Mouse (Mus musculus) erythroid progenitor cell, adult 5-6 weeks (primary cell): ENCODE measurements around the gene Olfr250. TPM values are rescaled to one million over a fixed set of nuclear protein-coding genes. Genes with fewer than 3 reads are reported as not detected.
"Not testable (repeated sequence)": the region's sequence is repeated elsewhere in the genome, so short reads cannot be mapped to it uniquely, and the experiment has no call there.

Experiments used
- ATAC-seq: replicated peaks from 2 replicates; pipeline ENCODE4 v1.8.0; 2016; ENCODE audit warnings: moderate number of reproducible peaks, mild to moderate bottlenecking, moderate TSS enrichment, inconsistent platforms; ENCODE audit not compliant: poor library complexity, low FRiP score, severe bottlenecking
- total RNA-seq, 2 experiments: library from RNA; stranded (forward) in 1 of 2; stranded (reverse) in 1 of 2; fragments of 150-400 nt in 1 of 2; fragments of 186-747, 209-891 nt in 1 of 2; gene quantifications; 2 replicates each; pipeline versions ENCODE4 v1.2.3 to v1.2.4; 2015 to 2017; ENCODE audit warnings: low replicate concordance in 2 of 2

The Olfr250 gene
- total RNA-seq (2015; ENCODE audit: low replicate concordance) (not detected in 2 replicates), total RNA-seq (2017; ENCODE audit: low replicate concordance) (not detected in 2 replicates)

GRCm38 (mm10) chr9:38366596-38366995 is at the start of gene Olfr250:
Gene Olfr250, plus strand, starts transcription at chr9:38366896.
- ATAC-seq: no peak

- ATAC-seq: no peak
These were observed 37.9 kb upstream of the Olfr250 start, which contains the start of gene Olfr25 for GRCm38 (mm10) chr9:38328760-38329159. Gene Olfr25, plus strand, starts transcription at chr9:38329060.

GRCm38 (mm10) chr9:38348111-38348510 is 18.6 kb upstream of the Olfr250 start, which contains the start of gene Olfr898:
Gene Olfr898, plus strand, starts transcription at chr9:38348411.
- ATAC-seq: no peak

- ATAC-seq: no peak
These were observed 10.1 kb downstream of the Olfr250 start, which contains the start of gene Olfr251 for GRCm38 (mm10) chr9:38376786-38377185. Gene Olfr251, plus strand, starts transcription at chr9:38377086.

GRCm38 (mm10) chr9:38401398-38401797 is 34.7 kb downstream of the Olfr250 start, which contains the start of gene Olfr147:
Gene Olfr147, plus strand, starts transcription at chr9:38401698.
- no peak for ATAC-seq

GRCm38 (mm10) chr9:38407502-38407901 is 40.8 kb downstream of the Olfr250 start:
- not testable (repeated sequence) for ATAC-seq

- not testable (repeated sequence) for ATAC-seq
These were observed 46.8 kb downstream of the Olfr250 start for GRCm38 (mm10) chr9:38413502-38413901.

Other genes with a start within 250 kb of the Olfr250 start
- not detected in 2 replicates for gene Olfr890, start 224.4 kb upstream of the Olfr250 start, total RNA-seq (2015; ENCODE audit: low replicate concordance)
- gene Olfr890, start 224.4 kb upstream of the Olfr250 start, total RNA-seq (2017; ENCODE audit: low replicate concordance): not detected in 2 replicates
- not detected in 2 replicates for gene Olfr891, start 186.1 kb upstream of the Olfr250 start, total RNA-seq (2015; ENCODE audit: low replicate concordance)
- not detected in 2 replicates for gene Olfr891, start 186.1 kb upstream of the Olfr250 start, total RNA-seq (2017; ENCODE audit: low replicate concordance)
- gene Olfr893, start 158.5 kb upstream of the Olfr250 start, total RNA-seq (2015; ENCODE audit: low replicate concordance): not detected in 2 replicates
- gene Olfr893, start 158.5 kb upstream of the Olfr250 start, total RNA-seq (2017; ENCODE audit: low replicate concordance): not detected in 2 replicates
- gene Olfr894, start 148.8 kb upstream of the Olfr250 start, total RNA-seq (2015; ENCODE audit: low replicate concordance): not detected in 2 replicates
- not detected in 2 replicates for gene Olfr894, start 148.8 kb upstream of the Olfr250 start, total RNA-seq (2017; ENCODE audit: low replicate concordance)
- gene Olfr143, start 114.1 kb upstream of the Olfr250 start, total RNA-seq (2015; ENCODE audit: low replicate concordance): not detected in 2 replicates
- gene Olfr143, start 114.1 kb upstream of the Olfr250 start, total RNA-seq (2017; ENCODE audit: low replicate concordance): not detected in 2 replicates
- not detected in 2 replicates for gene Olfr895, start 99.0 kb upstream of the Olfr250 start, total RNA-seq (2015; ENCODE audit: low replicate concordance)
- gene Olfr895, start 99.0 kb upstream of the Olfr250 start, total RNA-seq (2017; ENCODE audit: low replicate concordance): not detected in 2 replicates
- gene Olfr896-ps1, start 75.8 kb upstream of the Olfr250 start, total RNA-seq (2015; ENCODE audit: low replicate concordance): not detected in 2 replicates
- not detected in 2 replicates for gene Olfr896-ps1, start 75.8 kb upstream of the Olfr250 start, total RNA-seq (2017; ENCODE audit: low replicate concordance)
- not detected in 2 replicates for gene Olfr25, start 37.8 kb upstream of the Olfr250 start, total RNA-seq (2015; ENCODE audit: low replicate concordance)
- gene Olfr25, start 37.8 kb upstream of the Olfr250 start, total RNA-seq (2017; ENCODE audit: low replicate concordance): 0.39 TPM in 1 of 2 replicates, not detected in the other
- not detected in 2 replicates for gene Olfr898, start 18.5 kb upstream of the Olfr250 start, total RNA-seq (2015; ENCODE audit: low replicate concordance)
- gene Olfr898, start 18.5 kb upstream of the Olfr250 start, total RNA-seq (2017; ENCODE audit: low replicate concordance): not detected in 2 replicates
- gene Olfr251, start 10.2 kb downstream of the Olfr250 start, total RNA-seq (2015; ENCODE audit: low replicate concordance): not detected in 2 replicates
- not detected in 2 replicates for gene Olfr251, start 10.2 kb downstream of the Olfr250 start, total RNA-seq (2017; ENCODE audit: low replicate concordance)
- not detected in 2 replicates for gene Olfr147, start 34.8 kb downstream of the Olfr250 start, total RNA-seq (2015; ENCODE audit: low replicate concordance)
- not detected in 2 replicates for gene Olfr147, start 34.8 kb downstream of the Olfr250 start, total RNA-seq (2017; ENCODE audit: low replicate concordance)
- gene Olfr901, start 62.6 kb downstream of the Olfr250 start, total RNA-seq (2015; ENCODE audit: low replicate concordance): not detected in 2 replicates
- not detected in 2 replicates for gene Olfr901, start 62.6 kb downstream of the Olfr250 start, total RNA-seq (2017; ENCODE audit: low replicate concordance)
- gene Olfr902, start 80.8 kb downstream of the Olfr250 start, total RNA-seq (2015; ENCODE audit: low replicate concordance): not detected in 2 replicates
- gene Olfr902, start 80.8 kb downstream of the Olfr250 start, total RNA-seq (2017; ENCODE audit: low replicate concordance): not detected in 2 replicates
- not detected in 2 replicates for gene Olfr904, start 96.2 kb downstream of the Olfr250 start, total RNA-seq (2015; ENCODE audit: low replicate concordance)
- gene Olfr904, start 96.2 kb downstream of the Olfr250 start, total RNA-seq (2017; ENCODE audit: low replicate concordance): not detected in 2 replicates
- gene Olfr905, start 104.2 kb downstream of the Olfr250 start, total RNA-seq (2015; ENCODE audit: low replicate concordance): not detected in 2 replicates
- not detected in 2 replicates for gene Olfr905, start 104.2 kb downstream of the Olfr250 start, total RNA-seq (2017; ENCODE audit: low replicate concordance)
- gene Olfr906, start 120.2 kb downstream of the Olfr250 start, total RNA-seq (2015; ENCODE audit: low replicate concordance): not detected in 2 replicates
- not detected in 2 replicates for gene Olfr906, start 120.2 kb downstream of the Olfr250 start, total RNA-seq (2017; ENCODE audit: low replicate concordance)
- not detected in 2 replicates for gene Olfr907, start 128.9 kb downstream of the Olfr250 start, total RNA-seq (2015; ENCODE audit: low replicate concordance)
- not detected in 2 replicates for gene Olfr907, start 128.9 kb downstream of the Olfr250 start, total RNA-seq (2017; ENCODE audit: low replicate concordance)
- not detected in 2 replicates for gene Olfr911-ps1, start 154.7 kb downstream of the Olfr250 start, total RNA-seq (2015; ENCODE audit: low replicate concordance)
- gene Olfr911-ps1, start 154.7 kb downstream of the Olfr250 start, total RNA-seq (2017; ENCODE audit: low replicate concordance): not detected in 2 replicates
- not detected in 2 replicates for gene Olfr910, start 171.0 kb downstream of the Olfr250 start, total RNA-seq (2015; ENCODE audit: low replicate concordance)
- not detected in 2 replicates for gene Olfr910, start 171.0 kb downstream of the Olfr250 start, total RNA-seq (2017; ENCODE audit: low replicate concordance)
- gene Olfr912, start 213.3 kb downstream of the Olfr250 start, total RNA-seq (2015; ENCODE audit: low replicate concordance): not detected in 2 replicates
- not detected in 2 replicates for gene Olfr912, start 213.3 kb downstream of the Olfr250 start, total RNA-seq (2017; ENCODE audit: low replicate concordance)
- not detected in 2 replicates for gene Olfr913, start 225.9 kb downstream of the Olfr250 start, total RNA-seq (2015; ENCODE audit: low replicate concordance)
- not detected in 2 replicates for gene Olfr913, start 225.9 kb downstream of the Olfr250 start, total RNA-seq (2017; ENCODE audit: low replicate concordance)
- gene Olfr914, start 238.2 kb downstream of the Olfr250 start, total RNA-seq (2015; ENCODE audit: low replicate concordance): not detected in 2 replicates
- gene Olfr914, start 238.2 kb downstream of the Olfr250 start, total RNA-seq (2017; ENCODE audit: low replicate concordance): not detected in 2 replicates